Comparison of ENCODE assay signal across 18 mouse cellular contexts in the genomic region with DNA sequence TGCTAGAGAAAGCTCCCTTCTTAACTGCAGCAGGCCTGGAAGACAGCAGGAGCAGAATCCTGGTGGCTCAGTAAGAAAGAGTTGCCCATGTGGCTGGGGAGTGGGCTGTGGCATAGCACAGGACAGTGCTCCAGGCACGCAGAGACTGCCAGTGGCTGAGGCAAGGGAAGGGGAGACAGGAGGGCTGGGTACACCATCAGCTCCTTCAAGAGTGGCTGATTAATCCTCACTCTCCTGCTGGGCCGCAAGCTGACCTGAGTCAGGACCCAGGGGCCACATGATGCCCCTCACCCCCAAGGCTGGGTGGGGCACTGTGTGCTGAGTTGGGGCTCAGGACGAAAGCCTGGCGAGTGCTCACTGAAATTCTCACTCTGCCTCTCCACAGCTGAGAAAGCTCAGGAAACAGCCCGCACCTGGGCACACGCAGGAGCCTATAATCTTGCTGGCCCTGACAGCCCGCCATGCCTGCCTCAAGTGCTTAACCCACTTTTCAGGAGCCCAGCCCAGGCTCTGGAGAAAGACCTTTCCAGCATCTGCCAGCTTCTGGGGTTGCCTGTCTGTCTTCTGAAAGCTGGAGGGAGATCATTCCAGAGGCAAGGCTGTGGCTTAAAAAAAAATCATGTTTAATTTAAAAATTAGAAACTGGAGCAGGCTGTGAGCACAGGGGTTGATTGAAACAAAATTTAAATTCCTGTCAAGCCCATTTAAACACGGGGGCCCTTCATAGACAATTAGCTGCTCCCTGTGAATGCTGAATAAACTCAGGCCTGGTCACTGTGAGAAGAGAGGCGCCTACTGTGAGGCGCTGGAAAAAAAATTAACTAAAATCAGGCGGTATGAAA. TPM values are rescaled to one million over a fixed set of nuclear protein-coding genes. Genes with fewer than 3 reads are reported as not detected.
DNase-seq lines count a peak whose midpoint lies in the region; ATAC-seq and TF ChIP-seq lines count a peak whose summit lies in the region.
"Had no signal": no experiment of that assay in that cellular context is flagged by ENCODE, and none has a peak within 500 bp of the region (broad histone marks: within the 10 kb centered on the region; RNA-seq: fewer than 3 reads in every experiment).

No protein-coding gene starts in this region.

- H3K4me1 ChIP-seq in hindbrain, embryonic 10.5 days (replicated peaks) = peaks cover 49% of the 10 kb centered on the region
- peaks cover 7% of the 10 kb centered on the region for H3K4me1 ChIP-seq in hindbrain, postnatal 0 days (ENCODE audit: insufficient read depth, low read length)
- peaks cover 35% of the 10 kb centered on the region for H3K4me1 ChIP-seq in embryonic facial prominence, embryonic 13.5 days
- peaks cover 26% of the 10 kb centered on the region for H3K4me1 ChIP-seq in hindbrain, embryonic 15.5 days (replicated peaks)

- no peak overlapping the region for H3K4me3 ChIP-seq in hindbrain, embryonic 10.5 days
- no peak overlapping the region for H3K4me3 ChIP-seq in hindbrain, postnatal 0 days (ENCODE audit: low read length)
- no peak overlapping the region for H3K4me3 ChIP-seq in embryonic facial prominence, embryonic 13.5 days
- H3K4me3 ChIP-seq in hindbrain, embryonic 15.5 days = no peak overlapping the region
- H3K4me3 ChIP-seq: intestine, embryonic 15.5 days had no signal

- no peak overlapping the region for H3K4me2 ChIP-seq in hindbrain, postnatal 0 days (ENCODE audit: low read depth, low read length)
- no peak overlapping the region for H3K4me2 ChIP-seq in embryonic facial prominence, embryonic 13.5 days
- no peak overlapping the region for H3K4me2 ChIP-seq in hindbrain, embryonic 15.5 days
- H3K4me2 ChIP-seq: intestine, embryonic 15.5 days had no signal

- no peaks in the 10 kb centered on the region for H3K9me3 ChIP-seq in hindbrain, embryonic 10.5 days
- no peaks in the 10 kb centered on the region for H3K9me3 ChIP-seq in hindbrain, postnatal 0 days (ENCODE audit: low read length)
- no peaks in the 10 kb centered on the region for H3K9me3 ChIP-seq in embryonic facial prominence, embryonic 13.5 days
- H3K9me3 ChIP-seq in hindbrain, embryonic 15.5 days = no peaks in the 10 kb centered on the region
- H3K9me3 ChIP-seq: intestine, embryonic 15.5 days had no signal

- H3K27me3 ChIP-seq in hindbrain, embryonic 10.5 days (ENCODE audit: insufficient read depth, poor library complexity, severe bottlenecking) = peaks cover 70% of the 10 kb centered on the region
- no peaks in the 10 kb centered on the region for H3K27me3 ChIP-seq in hindbrain, postnatal 0 days (ENCODE audit: insufficient read depth, low read length)
- H3K27me3 ChIP-seq in embryonic facial prominence, embryonic 13.5 days = 0 out of 2 replicates have a peak, but pooled peaks cover 21% of the 10 kb centered on the region
- no peaks in the 10 kb centered on the region for H3K27me3 ChIP-seq in hindbrain, embryonic 15.5 days
- H3K27me3 ChIP-seq: intestine, embryonic 15.5 days had no signal

- WGBS in hindbrain, embryonic 10.5 days = 36% methylated on average over 11 of the region's 11 CpGs
- WGBS in hindbrain, postnatal 0 days = 41% methylated on average over 11 of the region's 11 CpGs
- WGBS in embryonic facial prominence, embryonic 13.5 days = 42% methylated on average over 11 of the region's 11 CpGs
- WGBS in hindbrain, embryonic 15.5 days = 44% methylated on average over 11 of the region's 11 CpGs

- H3K27ac ChIP-seq in hindbrain, embryonic 10.5 days = peak overlapping the region; percentile 83
- no peak overlapping the region; the same call in 1 of the 2 replicates for H3K27ac ChIP-seq in hindbrain, postnatal 0 days
- H3K27ac ChIP-seq in embryonic facial prominence, embryonic 13.5 days = 0 out of 2 replicates have a peak overlapping the region, but pooled peaks have one; percentile 3
- H3K27ac ChIP-seq in hindbrain, embryonic 15.5 days (replicated peaks) = peak overlapping the region; percentile 31
- H3K27ac ChIP-seq: intestine, embryonic 15.5 days; kidney, postnatal 0 days; stomach, postnatal 0 days had no signal

- intact Hi-C loops in left cerebral cortex, postnatal 14 days (cut with DNase I) = no loop called here

- no peak overlapping the region for H3K9ac ChIP-seq in hindbrain, postnatal 0 days (replicated peaks; ENCODE audit: low read length)
- 0 out of 2 replicates have a peak overlapping the region, but pooled peaks have one; percentile 37 for H3K9ac ChIP-seq in embryonic facial prominence, embryonic 13.5 days
- H3K9ac ChIP-seq in hindbrain, embryonic 15.5 days = no peak overlapping the region
- H3K9ac ChIP-seq: intestine, embryonic 15.5 days had no signal

- TF ChIP-seq CTCF in hindbrain, postnatal 0 days (IDR thresholded peaks at IDR 0.05; ENCODE audit: low read depth) = no peak

- DNase-seq in hindbrain, embryonic 10.5 days (ENCODE audit: low spot score) = peak; percentile 12
- DNase-seq in hindbrain, postnatal 0 days (ENCODE audit: low spot score) = no peak
- DNase-seq in retina, embryonic 14.5 days (ENCODE audit: low spot score) = peak; percentile 54
- DNase-seq in right cerebral cortex, postnatal 14 days = no peak
- no peak for DNase-seq in left cerebral cortex, postnatal 14 days (ENCODE audit: low spot score in 2 of 2)
- DNase-seq: adrenal gland, postnatal 10 days; B cell, adult 2 months; cerebellum, adult 9-10 months; lung, postnatal 36 days; thymus, postnatal 36 days had no signal

- H3K36me3 ChIP-seq in hindbrain, embryonic 10.5 days = peaks cover 11% of the 10 kb centered on the region
- no peaks in the 10 kb centered on the region for H3K36me3 ChIP-seq in hindbrain, postnatal 0 days (ENCODE audit: insufficient read depth, low read length)
- H3K36me3 ChIP-seq in embryonic facial prominence, embryonic 13.5 days = 0 out of 2 replicates have a peak, but pooled peaks cover 5% of the 10 kb centered on the region
- H3K36me3 ChIP-seq in hindbrain, embryonic 15.5 days = no peaks in the 10 kb centered on the region
- H3K36me3 ChIP-seq: intestine, embryonic 15.5 days had no signal

- no peak for ATAC-seq in hindbrain, postnatal 0 days
- ATAC-seq in embryonic facial prominence, embryonic 13.5 days (ENCODE audit: insufficient number of reproducible peaks, insufficient read depth, low FRiP score, low TSS enrichment, low read depth) = no peak
- ATAC-seq in hindbrain, embryonic 15.5 days (ENCODE audit: low FRiP score, low read depth) = no peak
- ATAC-seq: intestine, embryonic 15.5 days had no signal

RNA-seq across cellular contexts. Expression of a gene that starts 32.8 kb away (rescaled TPM):
- 0.68 and 6.8 TPM in 2 replicates for polyA plus RNA-seq in hindbrain, embryonic 10.5 days (2016; fragmentation: Nextera tagmentation; extraction: Ambion mirVana)
- 36.3 and 38.5 TPM in 2 replicates for total RNA-seq in hindbrain, postnatal 0 days (2014; rRNA removed)
- polyA plus RNA-seq in hindbrain, postnatal 0 days (2015; fragmentation: Nextera tagmentation; extraction: Ambion mirVana) = 9.2 TPM in 2 replicates
- 0.58 TPM in 1 of 2 replicates, not detected in the other for polyA plus RNA-seq in embryonic facial prominence, embryonic 13.5 days (2015; fragmentation: Nextera tagmentation; extraction: Ambion mirVana)
- 15.0 and 20.5 TPM in 2 replicates for polyA plus RNA-seq in hindbrain, embryonic 15.5 days (2015; fragmentation: Nextera tagmentation; extraction: Ambion mirVana)
- under 1 TPM; 0.15 TPM for total RNA-seq in left cerebral cortex, postnatal 14 days (2021)
- total RNA-seq: monocyte, adult 5-6 weeks had no signal
- polyA plus RNA-seq: heart, embryonic 16.5 days; intestine, embryonic 15.5 days; kidney, postnatal 0 days; liver, embryonic 16.5 days; stomach, postnatal 0 days had no signal

Comparison
In these comparisons a context has a peak if more than half of its experiments do, and no peak if none do; other contexts are left out.
1. DNase-seq: peak in hindbrain, embryonic 10.5 days (single experiment) and retina, embryonic 14.5 days (single experiment); none in hindbrain, postnatal 0 days (single experiment), right cerebral cortex, postnatal 14 days (single experiment) and left cerebral cortex, postnatal 14 days (0 of 2).